ENCODE assay signal across 9 mouse cellular contexts in genomic region chr15:84700147-84700794, GRCm38 (mm10). TPM values are rescaled to one million over a fixed set of nuclear protein-coding genes. Genes with fewer than 3 reads are reported as not detected.
DNase-seq lines count a peak whose midpoint lies in the region; ATAC-seq and TF ChIP-seq lines count a peak whose summit lies in the region.
"Had no signal": no experiment of that assay in that cellular context is flagged by ENCODE, and none has a peak within 500 bp of the region (broad histone marks: within the 10 kb centered on the region; RNA-seq: fewer than 3 reads in every experiment).

No protein-coding gene starts in this region.

- TF ChIP-seq CTCF in lung, embryonic 14.5 days (IDR thresholded peaks at IDR 0.05; ENCODE audit: low read depth), result peak; percentile 92

- H3K27me3 ChIP-seq in embryonic facial prominence, embryonic 11.5 days (ENCODE audit: control insufficient read depth, insufficient read depth, low read length), result no peaks in the 10 kb centered on the region
- no peaks in the 10 kb centered on the region for H3K27me3 ChIP-seq in lung, embryonic 14.5 days (ENCODE audit: insufficient read depth, low read length)
- H3K27me3 ChIP-seq: stomach, embryonic 15.5 days had no signal

- H3K9ac ChIP-seq in embryonic facial prominence, embryonic 11.5 days (replicated peaks; ENCODE audit: low read length), result no peak overlapping the region
- H3K9ac ChIP-seq in lung, embryonic 14.5 days, result no peak overlapping the region
- H3K9ac ChIP-seq: stomach, embryonic 15.5 days had no signal

- H3K27ac ChIP-seq in embryonic facial prominence, embryonic 11.5 days (replicated peaks; ENCODE audit: low read depth, low read length), result no peak overlapping the region
- no peak overlapping the region for H3K27ac ChIP-seq in lung, embryonic 14.5 days (ENCODE audit: low read depth)
- H3K27ac ChIP-seq: stomach, embryonic 15.5 days had no signal

- no peaks in the 10 kb centered on the region for H3K9me3 ChIP-seq in embryonic facial prominence, embryonic 11.5 days (replicated peaks; ENCODE audit: control insufficient read depth, low read length)
- no peaks in the 10 kb centered on the region for H3K9me3 ChIP-seq in lung, embryonic 14.5 days (ENCODE audit: low read depth, low read length)
- H3K9me3 ChIP-seq: stomach, embryonic 15.5 days had no signal

- no peaks in the 10 kb centered on the region; the same call in none of the 2 replicates for H3K4me1 ChIP-seq in embryonic facial prominence, embryonic 11.5 days (ENCODE audit: control insufficient read depth, insufficient read depth, low read length)
- no peaks in the 10 kb centered on the region for H3K4me1 ChIP-seq in lung, embryonic 14.5 days (ENCODE audit: insufficient read depth)
- H3K4me1 ChIP-seq: stomach, embryonic 15.5 days had no signal

- no peak overlapping the region for H3K4me3 ChIP-seq in embryonic facial prominence, embryonic 11.5 days (ENCODE audit: low read depth, low read length)
- no peak overlapping the region for H3K4me3 ChIP-seq in lung, embryonic 14.5 days (ENCODE audit: low read depth, low read length)
- H3K4me3 ChIP-seq: stomach, embryonic 15.5 days had no signal

- H3K4me2 ChIP-seq in embryonic facial prominence, embryonic 11.5 days (ENCODE audit: low read depth, low read length), result no peak overlapping the region
- H3K4me2 ChIP-seq in lung, embryonic 14.5 days, result no peak overlapping the region
- H3K4me2 ChIP-seq: stomach, embryonic 15.5 days had no signal

- H3K36me3 ChIP-seq in embryonic facial prominence, embryonic 11.5 days (replicated peaks; ENCODE audit: control insufficient read depth, insufficient read depth, low read depth, low read length), result no peaks in the 10 kb centered on the region
- H3K36me3 ChIP-seq in lung, embryonic 14.5 days (ENCODE audit: insufficient read depth), result peaks cover 70% of the 10 kb centered on the region

- ATAC-seq in cerebellum, adult (ENCODE audit: insufficient number of reproducible peaks, low FRiP score, low TSS enrichment), result 0 out of 2 replicates have a peak, but pooled peaks have one; percentile 21
- ATAC-seq in embryonic facial prominence, embryonic 11.5 days (replicated peaks; ENCODE audit: insufficient number of reproducible peaks, low FRiP score, low TSS enrichment, low read depth), result no peak
- peak; percentile 36; the same call in 1 of the 2 replicates for ATAC-seq in lung, embryonic 14.5 days (ENCODE audit: insufficient read depth)

- DNase-seq in cerebellum, adult 9-10 months, result no peak
- peak; percentile 24 for DNase-seq in right cerebral cortex, adult 18-20 months
- DNase-seq in right cerebral cortex, postnatal 36 days (ENCODE audit: low spot score in 2 of 2), result no peak
- DNase-seq in embryonic facial prominence, embryonic 11.5 days (ENCODE audit: low spot score), result peak; percentile 83
- peak; percentile 76 for DNase-seq in kidney, adult 9 months
- peak; percentile 87 for DNase-seq in lung, embryonic 14.5 days
- peak; percentile 31 to 49 for DNase-seq in spleen, postnatal 14 days (ENCODE audit: low spot score in 2 of 2)

- WGBS in embryonic facial prominence, embryonic 11.5 days, result 56% methylated on average over 6 of the region's 6 CpGs
- 50% methylated on average over 6 of the region's 6 CpGs for WGBS in lung, embryonic 14.5 days

RNA-seq across cellular contexts. Expression of gene Arhgap8, which starts 19.6 kb away (rescaled TPM):
- polyA plus RNA-seq in embryonic facial prominence, embryonic 11.5 days (2014; fragmentation: Nextera tagmentation; extraction: Ambion mirVana), result 2.8 and 4.2 TPM in 2 replicates
- polyA plus RNA-seq in lung, embryonic 14.5 days (2014; fragmentation: Nextera tagmentation; extraction: Ambion mirVana), result 17.4 and 18.1 TPM in 2 replicates

RNA-seq across cellular contexts. Expression of gene Prr5, which starts 30.9 kb away (rescaled TPM):
- polyA plus RNA-seq in embryonic facial prominence, embryonic 11.5 days (2014; fragmentation: Nextera tagmentation; extraction: Ambion mirVana), result 11.4 and 11.8 TPM in 2 replicates
- polyA plus RNA-seq in lung, embryonic 14.5 days (2014; fragmentation: Nextera tagmentation; extraction: Ambion mirVana), result 24.5 and 27.8 TPM in 2 replicates

Comparison
In these comparisons a context has a peak if more than half of its experiments do, and no peak if none do; other contexts are left out.
1. DNase-seq: peak in right cerebral cortex, adult 18-20 months (single experiment), embryonic facial prominence, embryonic 11.5 days (single experiment), kidney, adult 9 months (single experiment), lung, embryonic 14.5 days (single experiment) and spleen, postnatal 14 days (2 of 2); none in cerebellum, adult 9-10 months (single experiment) and right cerebral cortex, postnatal 36 days (0 of 2).